Mouse (Mus musculus) brain, embryonic 14.5 days (tissue): ENCODE measurements around the gene Trim21. TPM values are rescaled to one million over a fixed set of nuclear protein-coding genes. Genes with fewer than 3 reads are reported as not detected.

Experiments used
- DNase-seq: peaks from one replicate; pipeline ENCODE4 v3.0.0-alpha.2; 2011; ENCODE audit warnings: low read depth
- CTCF ChIP-seq: fragments of 200-500 bp; IDR thresholded peaks from 2 replicates; pipeline ENCODE4 v1.5.1; 2012; ENCODE audit warnings: inconsistent platforms, mild to moderate bottlenecking, moderate library complexity, borderline replicate concordance; ENCODE audit not compliant: insufficient read depth, insufficient read length; ENCODE audit errors: extremely low read depth
- POLR2A ChIP-seq: fragments of 200-500 bp; IDR thresholded peaks from 2 replicates; pipeline ENCODE4 v1.6.1; 2012; ENCODE audit warnings: mild to moderate bottlenecking, inconsistent platforms, borderline replicate concordance; ENCODE audit not compliant: poor library complexity, insufficient read depth, insufficient read length, severe bottlenecking; ENCODE audit errors: extremely low read depth
- polyA plus RNA-seq: library from polyadenylated mRNA; depleted of rRNA; stranded (reverse); fragments of >200 nt; gene quantifications from 2 replicates; pipeline ENCODE4 v1.2.3, GENCODE M21; 2012; rRNA removed

Gene Trim21
- polyA plus RNA-seq, 1 experiment = 1.5 TPM

- no peak for DNase-seq
- TF ChIP-seq POLR2A = no peak
- TF ChIP-seq CTCF = no peak
Observed at GRCm38 (mm10) chr7:102534449-102534848, 30.8 kb downstream of the Trim21 start, which contains the start of gene Olfr547. Gene Olfr547 (plus strand): TSS chr7:102534749.

- no peak for DNase-seq
- TF ChIP-seq POLR2A (no peak), CTCF (no peak)
Observed at GRCm38 (mm10) chr7:102529052-102529451, 36.2 kb downstream of the Trim21 start.

DNA sequence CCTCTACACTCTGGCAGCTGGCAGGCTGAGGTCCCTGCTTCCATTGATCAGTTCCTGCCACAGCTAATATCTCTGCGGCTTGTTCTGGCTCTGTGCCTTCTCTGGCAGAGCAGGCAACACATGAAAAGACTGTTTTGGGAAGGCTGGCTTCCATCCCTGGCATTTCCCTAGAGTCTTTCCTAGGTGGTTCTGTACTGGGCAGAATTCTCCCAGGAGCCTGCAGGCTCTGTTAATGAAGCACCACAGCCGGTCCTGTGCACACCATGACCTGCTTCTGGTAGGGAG, 48.3 kb downstream of the Trim21 start:
- peak; percentile 80 for DNase-seq
- TF ChIP-seq CTCF = no peak
- TF ChIP-seq POLR2A = no peak

DNA sequence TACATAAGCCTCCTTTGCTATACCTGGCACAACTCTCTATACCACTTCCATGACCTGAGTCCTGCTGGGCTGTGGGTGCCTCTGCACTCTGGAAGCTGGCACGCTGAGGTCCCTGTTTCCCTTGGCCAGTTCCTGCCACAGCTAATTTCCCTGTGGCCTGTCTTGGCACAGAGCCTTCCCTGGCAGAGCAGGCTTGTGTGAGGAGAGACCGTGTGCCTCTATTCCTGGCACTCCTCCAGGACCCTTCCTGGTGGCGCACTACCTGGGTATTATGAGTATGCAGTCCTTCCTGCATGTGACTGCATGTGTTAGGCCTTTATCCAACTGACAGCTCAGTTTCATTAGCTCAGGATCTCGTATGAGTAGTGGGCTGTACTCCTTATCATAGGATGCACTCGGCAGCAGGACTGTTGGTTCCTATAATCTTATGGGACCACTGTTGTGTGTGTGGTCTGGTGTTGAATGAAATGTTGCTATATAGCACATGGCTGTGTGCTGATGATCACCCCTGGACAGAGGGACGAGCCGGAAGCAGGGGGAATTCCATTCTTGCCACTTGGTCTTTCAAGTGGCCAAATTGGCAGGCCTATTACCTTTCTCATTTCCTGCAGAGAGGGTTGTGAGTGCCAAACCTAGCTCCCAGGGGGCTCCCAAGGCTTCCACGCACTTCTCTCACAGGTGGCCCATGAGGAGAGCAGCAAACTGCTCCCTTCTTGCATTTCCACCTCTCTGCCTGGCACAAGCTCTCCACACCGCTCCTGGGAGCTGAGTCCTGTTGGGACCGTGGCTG, 48.8 kb downstream of the Trim21 start:
- no peak for TF ChIP-seq POLR2A
- TF ChIP-seq CTCF = no peak
- peak; percentile 70 for DNase-seq

DNA sequence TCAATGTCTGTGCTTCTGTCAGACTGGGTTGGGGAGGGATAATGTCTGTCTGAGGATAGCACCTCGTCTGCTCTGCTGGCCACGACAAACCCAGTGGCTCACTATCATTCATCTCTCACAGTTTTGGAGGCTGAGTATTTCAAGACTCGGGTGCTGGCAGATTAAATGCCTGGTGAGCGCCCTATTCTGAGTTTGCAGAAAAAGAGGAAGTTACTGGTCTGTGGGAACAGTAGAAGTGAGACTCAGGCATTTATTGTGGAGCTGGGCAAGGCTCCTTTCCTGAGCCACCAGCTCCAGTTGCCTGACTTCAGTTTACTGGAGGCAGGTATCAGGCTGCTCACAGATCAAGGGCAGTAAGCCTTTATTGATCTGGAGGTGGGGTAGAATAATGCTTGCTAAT, 51.1 kb downstream of the Trim21 start:
- no peak for TF ChIP-seq CTCF
- no peak for TF ChIP-seq POLR2A
- no peak for DNase-seq

DNA sequence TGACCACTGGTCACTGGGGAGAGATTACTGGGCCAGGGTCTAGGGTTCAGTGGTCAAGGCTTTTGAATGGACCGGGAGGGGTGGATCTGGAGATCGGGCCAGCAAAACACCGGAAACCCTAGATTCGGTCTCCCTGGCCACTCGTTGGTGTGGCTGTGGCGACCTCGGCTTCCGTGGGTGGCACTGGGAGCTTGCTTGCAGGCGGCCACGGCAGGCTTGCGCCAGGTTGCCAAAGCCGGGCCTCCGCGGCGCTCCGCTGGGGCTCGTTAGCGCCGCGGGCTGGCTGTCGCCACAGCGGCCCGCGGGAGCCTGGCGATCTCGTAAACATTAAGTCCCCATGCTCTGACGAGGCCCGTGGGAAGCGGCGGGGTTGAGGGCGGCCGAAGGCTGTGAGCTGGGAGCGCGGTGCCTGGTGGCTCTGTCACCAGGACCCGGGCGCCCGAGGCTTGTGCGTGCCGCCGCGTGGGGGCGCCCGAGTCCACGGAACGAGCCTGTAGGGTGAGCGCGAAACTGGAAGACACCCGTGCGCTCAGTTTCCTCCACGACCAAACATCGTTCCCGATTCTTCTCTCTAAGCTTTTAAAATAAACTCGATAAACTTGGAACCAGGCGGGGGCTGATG, 52.4 kb downstream of the Trim21 start:
- TF ChIP-seq CTCF = peak; percentile 86
- TF ChIP-seq POLR2A = no peak

GRCm38 (mm10) chr7:102511927-102512326, 53.4 kb downstream of the Trim21 start:
- no peak for TF ChIP-seq POLR2A
- no peak for TF ChIP-seq CTCF
- no peak for DNase-seq

More for the DNA sequence above, 52.4 kb downstream of the Trim21 start:
- peak; percentile 90 for DNase-seq

- TF ChIP-seq CTCF (no peak), POLR2A (no peak)
- no peak for DNase-seq
Observed at GRCm38 (mm10) chr7:102509726-102510125, 55.6 kb downstream of the Trim21 start.

GRCm38 (mm10) chr7:102508666-102509065, 56.6 kb downstream of the Trim21 start:
- TF ChIP-seq POLR2A (no peak), CTCF (no peak)
- DNase-seq = no peak

GRCm38 (mm10) chr7:102508066-102508465, 57.2 kb downstream of the Trim21 start:
- TF ChIP-seq POLR2A = no peak
- TF ChIP-seq CTCF = no peak
- no peak for DNase-seq

Other genes starting within 250 kb of the Trim21 start
- 46.1 and 54.4 TPM in 2 replicates for gene Rrm1, start 123.8 kb downstream of the Trim21 start, polyA plus RNA-seq
- gene Olfr543, start 83.8 kb downstream of the Trim21 start, polyA plus RNA-seq = not detected in 2 replicates
- not detected in 2 replicates for gene Olfr544, start 77.2 kb downstream of the Trim21 start, polyA plus RNA-seq
- not detected in 2 replicates for gene Olfr545, start 65.9 kb downstream of the Trim21 start, polyA plus RNA-seq
- gene Olfr547, start 30.7 kb downstream of the Trim21 start, polyA plus RNA-seq = not detected in 2 replicates
- not detected in 2 replicates for gene Olfr548-ps1, start 24.6 kb downstream of the Trim21 start, polyA plus RNA-seq
- gene Olfr549, start 15.6 kb downstream of the Trim21 start, polyA plus RNA-seq = not detected in 2 replicates
- not detected in 2 replicates for gene Olfr550, start 6.0 kb upstream of the Trim21 start, polyA plus RNA-seq
- not detected in 2 replicates for gene Olfr551, start 26.4 kb upstream of the Trim21 start, polyA plus RNA-seq
- not detected in 2 replicates for gene Olfr552, start 32.3 kb upstream of the Trim21 start, polyA plus RNA-seq
- not detected in 2 replicates for gene Olfr553, start 52.7 kb upstream of the Trim21 start, polyA plus RNA-seq
- not detected in 2 replicates for gene Olfr554, start 72.9 kb upstream of the Trim21 start, polyA plus RNA-seq
- gene Olfr555, start 93.3 kb upstream of the Trim21 start, polyA plus RNA-seq = not detected in 2 replicates
- gene Olfr556, start 99.4 kb upstream of the Trim21 start, polyA plus RNA-seq = not detected in 2 replicates
- gene Trim68, start 121.8 kb upstream of the Trim21 start, polyA plus RNA-seq = 11.1 and 14.2 TPM in 2 replicates
- not detected in 2 replicates for gene Olfr557, start 130.4 kb upstream of the Trim21 start, polyA plus RNA-seq
- 0.08 and 0.19 TPM in 2 replicates for gene Olfr558, start 136.7 kb upstream of the Trim21 start, polyA plus RNA-seq
- not detected in 2 replicates for gene Olfr33, start 153.6 kb upstream of the Trim21 start, polyA plus RNA-seq
- gene Olfr559, start 162.0 kb upstream of the Trim21 start, polyA plus RNA-seq = not detected in 2 replicates
- not detected in 2 replicates for gene Olfr560, start 193.9 kb upstream of the Trim21 start, polyA plus RNA-seq
- gene Olfr78, start 194.0 kb upstream of the Trim21 start, polyA plus RNA-seq = 0.15 and 0.18 TPM in 2 replicates
- not detected in 2 replicates for gene Olfr561, start 205.7 kb upstream of the Trim21 start, polyA plus RNA-seq
- not detected in 2 replicates for gene Olfr564, start 238.0 kb upstream of the Trim21 start, polyA plus RNA-seq